Mouse (Mus musculus) hindbrain, embryonic 14.5 days (tissue): ENCODE data around the gene Med23. TPM values are rescaled to one million over a fixed set of nuclear protein-coding genes. Genes with fewer than 3 reads are reported as not detected.
A peak's percentile ranks its signal among the peaks of the same experiment; 100 is the strongest.

Experiments used
- ATAC-seq: fragments of 200-750 bp; cut with Nextera tagmentation; 2 replicates; pipeline ENCODE4 v1.8.0; 2017; ENCODE audit warnings: moderate number of reproducible peaks, mild to moderate bottlenecking, moderate TSS enrichment, moderate library complexity; ENCODE audit not compliant: low FRiP score
- DNase-seq: peaks from one replicate; pipeline ENCODE4 v3.0.0-alpha.2; 2015; ENCODE audit warnings: low spot score
- H3K27ac ChIP-seq: fragments of 300-500 bp; sonication (generic); 2 replicates; pipeline ENCODE4 v1.5.1; 2014; ENCODE audit warnings: mild to moderate bottlenecking, moderate library complexity
- H3K27me3 ChIP-seq: fragments of 300-500 bp; sonication (generic); 2 replicates; pipeline ENCODE4 v1.6.1; 2014; ENCODE audit warnings: mild to moderate bottlenecking, low read length, mixed read lengths; ENCODE audit not compliant: control insufficient read depth, insufficient read depth
- H3K36me3 ChIP-seq: fragments of 300-500 bp; sonication (generic); replicated peaks from 2 replicates; pipeline ENCODE4 v1.6.1; 2014; ENCODE audit not compliant: control insufficient read depth, insufficient read depth
- H3K4me1 ChIP-seq: fragments of 300-500 bp; sonication (generic); replicated peaks from 2 replicates; pipeline ENCODE4 v1.6.1; 2014; ENCODE audit warnings: antibody characterized with exemption, low read length, mixed read lengths; ENCODE audit not compliant: control insufficient read depth, insufficient read depth
- H3K4me2 ChIP-seq: fragments of 300-500 bp; sonication (generic); replicated peaks from 2 replicates; pipeline ENCODE4 v1.6.1; 2014; ENCODE audit warnings: mild to moderate bottlenecking, moderate library complexity
- H3K4me3 ChIP-seq: fragments of 300-500 bp; sonication (generic); replicated peaks from 2 replicates; pipeline ENCODE4 v1.5.1; 2014; ENCODE audit warnings: mild to moderate bottlenecking, low read length
- H3K9ac ChIP-seq: fragments of 300-500 bp; sonication (generic); 2 replicates; pipeline ENCODE4 v1.6.1; 2014
- H3K9me3 ChIP-seq: fragments of 300-500 bp; sonication (generic); 2 replicates; pipeline ENCODE4 v1.6.1; 2016; ENCODE audit warnings: low read length; ENCODE audit not compliant: control insufficient read depth
- WGBS: fragments of 180-500 bp; shearing (Covaris S2); extraction: QIAGEN DNeasy Blood & Tissue Kit; methylation state at CpG from one replicate; pipeline ENCODE4 v1.1.7; 2014; 5-methylcytosine and 5-hydroxymethylcytosine counted together
- polyA plus RNA-seq: library from polyadenylated mRNA; unstranded; fragments of >200 nt; fragmentation: Nextera tagmentation; extraction: Ambion mirVana; gene quantifications from 2 replicates; pipeline ENCODE4 v1.2.1, GENCODE M21; 2014

Gene Med23
- polyA plus RNA-seq, 1 experiment from 2014 or later, result 32.2 TPM

- Histone ChIP-seq H3K4me2 (no peak overlapping the region), H3K27ac (no peak overlapping the region), H3K4me3 (no peak overlapping the region), H3K36me3 (no peaks in the 10 kb centered on the region), H3K9ac (no peak overlapping the region), H3K27me3 (no peaks in the 10 kb centered on the region), H3K9me3 (no peaks in the 10 kb centered on the region), H3K4me1 (no peaks in the 10 kb centered on the region)
- ATAC-seq (no peak), DNase-seq (no peak)
- WGBS, result 75% methylated on average over 4 of the region's 4 CpGs
Observed at GRCm38 (mm10) chr10:24950223-24950622, 80.4 kb downstream of the Med23 start.

GRCm38 (mm10) chr10:24951575-24951974, 81.8 kb downstream of the Med23 start:
- no peak for ATAC-seq
- H3K36me3 ChIP-seq, result no peaks in the 10 kb centered on the region
- no peak overlapping the region for H3K4me2 ChIP-seq
- no peak overlapping the region for H3K27ac ChIP-seq
- H3K4me1 ChIP-seq, result no peaks in the 10 kb centered on the region
- no peak overlapping the region for H3K4me3 ChIP-seq
- no peaks in the 10 kb centered on the region for H3K9me3 ChIP-seq
- no peaks in the 10 kb centered on the region for H3K27me3 ChIP-seq
- DNase-seq, result no peak
- WGBS, result 91% methylated on average over 8 of the region's 8 CpGs
- no peak overlapping the region for H3K9ac ChIP-seq

GRCm38 (mm10) chr10:24952549-24952948, 82.8 kb downstream of the Med23 start:
- DNase-seq, result no peak
- no peak for ATAC-seq
- H3K4me1 ChIP-seq, result no peaks in the 10 kb centered on the region
- no peaks in the 10 kb centered on the region for H3K27me3 ChIP-seq
- WGBS, result 84% methylated on average over 7 of the region's 7 CpGs
- H3K4me3 ChIP-seq, result no peak overlapping the region
- H3K4me2 ChIP-seq, result no peak overlapping the region
- H3K27ac ChIP-seq, result no peak overlapping the region
- H3K9me3 ChIP-seq, result no peaks in the 10 kb centered on the region
- H3K9ac ChIP-seq, result no peak overlapping the region
- no peaks in the 10 kb centered on the region for H3K36me3 ChIP-seq

- Histone ChIP-seq H3K9me3 (no peaks in the 10 kb centered on the region), H3K27me3 (no peaks in the 10 kb centered on the region), H3K9ac (no peak overlapping the region), H3K4me2 (no peak overlapping the region), H3K4me3 (no peak overlapping the region), H3K27ac (no peak overlapping the region), H3K36me3 (no peaks in the 10 kb centered on the region), H3K4me1 (no peaks in the 10 kb centered on the region; the same call in 1 of the 2 replicates)
- ATAC-seq, result no peak
- 90% methylated on average over 6 of the region's 6 CpGs for WGBS
- no peak for DNase-seq
Observed at GRCm38 (mm10) chr10:24953876-24954275, 84.1 kb downstream of the Med23 start.

- H3K4me1 ChIP-seq, result no peaks in the 10 kb centered on the region; the same call in 1 of the 2 replicates
- 81% methylated on average over 15 of the region's 15 CpGs for WGBS
- no peaks in the 10 kb centered on the region for H3K36me3 ChIP-seq
- H3K27ac ChIP-seq, result no peak overlapping the region
- no peak overlapping the region for H3K4me2 ChIP-seq
- no peak for DNase-seq
- no peak overlapping the region for H3K9ac ChIP-seq
- H3K27me3 ChIP-seq, result no peaks in the 10 kb centered on the region
- ATAC-seq, result no peak
- H3K9me3 ChIP-seq, result no peaks in the 10 kb centered on the region
- no peak overlapping the region for H3K4me3 ChIP-seq
Observed at GRCm38 (mm10) chr10:24958280-24959042, 88.7 kb downstream of the Med23 start.

GRCm38 (mm10) chr10:24959043-24959916, 89.5 kb downstream of the Med23 start:
- no peak overlapping the region for H3K27ac ChIP-seq
- H3K4me2 ChIP-seq, result no peak overlapping the region
- WGBS, result 46% methylated on average over 15 of the region's 15 CpGs
- no peak for DNase-seq
- no peak overlapping the region for H3K4me3 ChIP-seq
- H3K27me3 ChIP-seq, result no peaks in the 10 kb centered on the region
- H3K4me1 ChIP-seq, result no peaks in the 10 kb centered on the region; the same call in 1 of the 2 replicates
- no peaks in the 10 kb centered on the region for H3K9me3 ChIP-seq
- H3K9ac ChIP-seq, result no peak overlapping the region
- no peaks in the 10 kb centered on the region for H3K36me3 ChIP-seq
- no peak for ATAC-seq

GRCm38 (mm10) chr10:24961112-24961511, 91.3 kb downstream of the Med23 start:
- Histone ChIP-seq H3K4me2 (no peak overlapping the region), H3K4me3 (no peak overlapping the region), H3K9me3 (no peaks in the 10 kb centered on the region), H3K9ac (no peak overlapping the region), H3K27me3 (no peaks in the 10 kb centered on the region), H3K36me3 (no peaks in the 10 kb centered on the region), H3K4me1 (peaks cover 4% of the 10 kb centered on the region; the same call in 1 of the 2 replicates), H3K27ac (no peak overlapping the region)
- 47% methylated on average over 2 of the region's 2 CpGs for WGBS
- ATAC-seq (peak; percentile 54; the same call in 1 of the 2 replicates), DNase-seq (peak; percentile 73)

GRCm38 (mm10) chr10:24961889-24962288, 92.1 kb downstream of the Med23 start:
- Histone ChIP-seq H3K36me3 (no peaks in the 10 kb centered on the region), H3K27me3 (no peaks in the 10 kb centered on the region), H3K4me3 (no peak overlapping the region), H3K4me1 (peaks cover 4% of the 10 kb centered on the region; the same call in 1 of the 2 replicates), H3K9me3 (no peaks in the 10 kb centered on the region), H3K4me2 (no peak overlapping the region), H3K9ac (no peak overlapping the region), H3K27ac (no peak overlapping the region)
- no peak for ATAC-seq
- no peak for DNase-seq
- WGBS, result 36% methylated on average over 2 of the region's 2 CpGs
